Mouse (Mus musculus) ES-E14 (cell line): Measurements from ENCODE around the gene Ccdc91.

Experiments
- MAFK ChIP-seq: IDR thresholded peaks from 2 replicates; pipeline ENCODE4 v1.6.1; 2014; ENCODE audit warnings: mild to moderate bottlenecking, low read depth, low read length, inconsistent platforms; ENCODE audit not compliant: insufficient read depth
- ZC3H11A ChIP-seq: IDR thresholded peaks from 2 replicates; pipeline ENCODE4 v1.6.1; 2012; ENCODE audit warnings: low read depth, mild to moderate bottlenecking, inconsistent platforms, low read length, borderline replicate concordance

- TF ChIP-seq MAFK, result no peak
- TF ChIP-seq ZC3H11A, result no peak
Observed at GRCm38 (mm10) chr6:147569246-147569645, 93.6 kb downstream of the Ccdc91 start.
